Mouse (Mus musculus) limb, embryonic 15.5 days (tissue): ENCODE measurements around the gene Thap8. TPM values are rescaled to one million over a fixed set of nuclear protein-coding genes. Genes with fewer than 3 reads are reported as not detected.
A peak's percentile ranks its signal among the peaks of the same experiment; 100 is the strongest.

Experiments used
- ATAC-seq: fragments of 200-750 bp; cut with Nextera tagmentation; 2 replicates; pipeline ENCODE4 v1.8.0; 2017; ENCODE audit warnings: low read depth, moderate TSS enrichment; ENCODE audit not compliant: insufficient number of reproducible peaks, low FRiP score, low TSS enrichment
- H3K27ac ChIP-seq: fragments of 300-500 bp; sonication (generic); 2 replicates; pipeline ENCODE4 v1.5.1; 2015; ENCODE audit warnings: moderate library complexity, mild to moderate bottlenecking, inconsistent platforms
- H3K27me3 ChIP-seq: fragments of 300-500 bp; sonication (generic); 2 replicates; pipeline ENCODE4 v1.6.1; 2015; ENCODE audit warnings: inconsistent platforms
- H3K36me3 ChIP-seq: fragments of 300-500 bp; sonication (generic); 2 replicates; pipeline ENCODE4 v1.6.1; 2015; ENCODE audit warnings: inconsistent platforms
- H3K4me1 ChIP-seq: fragments of 300-500 bp; sonication (generic); 2 replicates; pipeline ENCODE4 v1.6.1; 2015; ENCODE audit warnings: inconsistent platforms
- H3K4me2 ChIP-seq: fragments of 300-500 bp; sonication (generic); 2 replicates; pipeline ENCODE4 v1.6.1; 2015; ENCODE audit warnings: mild to moderate bottlenecking, inconsistent platforms
- H3K4me3 ChIP-seq: fragments of 300-500 bp; sonication (generic); 2 replicates; pipeline ENCODE4 v1.5.1; 2015; ENCODE audit warnings: mild to moderate bottlenecking, inconsistent platforms
- H3K9ac ChIP-seq: fragments of 300-500 bp; sonication (generic); 2 replicates; pipeline ENCODE4 v1.6.1; 2015; ENCODE audit warnings: inconsistent platforms
- H3K9me3 ChIP-seq: fragments of 300-500 bp; sonication (generic); 2 replicates; pipeline ENCODE4 v1.6.1; 2016; ENCODE audit warnings: inconsistent platforms
- WGBS: fragments of 180-500 bp; shearing (Covaris S2); methylation state at CpG from one replicate; pipeline ENCODE4 v1.1.7; 2015; 5-methylcytosine and 5-hydroxymethylcytosine counted together
- polyA plus RNA-seq: library from polyadenylated mRNA; unstranded; fragments of >200 nt; fragmentation: Nextera tagmentation; extraction: Ambion mirVana; gene quantifications from 2 replicates; pipeline ENCODE4 v1.2.1, GENCODE M21; 2015

Thap8 gene
- polyA plus RNA-seq, 1 experiment from 2014 or later, result 0.26 TPM

- peak within 1 kb of the TSS; percentile 80 for H3K27ac ChIP-seq
- 3% methylated on average over 27 of the region's 27 CpGs for WGBS
- no peaks in the 10 kb centered on the region for H3K27me3 ChIP-seq
- H3K4me1 ChIP-seq, result peaks cover 17% of the 10 kb centered on the region
- H3K4me3 ChIP-seq, result peak within 1 kb of the TSS; percentile 68
- H3K36me3 ChIP-seq, result peaks cover 42% of the 10 kb centered on the region
- H3K9me3 ChIP-seq, result no peaks in the 10 kb centered on the region
- peak within 1 kb of the TSS; percentile 61 for H3K9ac ChIP-seq
- peak; percentile 99 for ATAC-seq
- H3K4me2 ChIP-seq, result peak within 1 kb of the TSS; percentile 87
These were observed 28.4 kb downstream of the Thap8 start, which contains the start of gene Alkbh6 for GRCm38 (mm10) chr7:30308076-30309005. TSS of gene Alkbh6 (plus strand) at chr7:30308717.

DNA sequence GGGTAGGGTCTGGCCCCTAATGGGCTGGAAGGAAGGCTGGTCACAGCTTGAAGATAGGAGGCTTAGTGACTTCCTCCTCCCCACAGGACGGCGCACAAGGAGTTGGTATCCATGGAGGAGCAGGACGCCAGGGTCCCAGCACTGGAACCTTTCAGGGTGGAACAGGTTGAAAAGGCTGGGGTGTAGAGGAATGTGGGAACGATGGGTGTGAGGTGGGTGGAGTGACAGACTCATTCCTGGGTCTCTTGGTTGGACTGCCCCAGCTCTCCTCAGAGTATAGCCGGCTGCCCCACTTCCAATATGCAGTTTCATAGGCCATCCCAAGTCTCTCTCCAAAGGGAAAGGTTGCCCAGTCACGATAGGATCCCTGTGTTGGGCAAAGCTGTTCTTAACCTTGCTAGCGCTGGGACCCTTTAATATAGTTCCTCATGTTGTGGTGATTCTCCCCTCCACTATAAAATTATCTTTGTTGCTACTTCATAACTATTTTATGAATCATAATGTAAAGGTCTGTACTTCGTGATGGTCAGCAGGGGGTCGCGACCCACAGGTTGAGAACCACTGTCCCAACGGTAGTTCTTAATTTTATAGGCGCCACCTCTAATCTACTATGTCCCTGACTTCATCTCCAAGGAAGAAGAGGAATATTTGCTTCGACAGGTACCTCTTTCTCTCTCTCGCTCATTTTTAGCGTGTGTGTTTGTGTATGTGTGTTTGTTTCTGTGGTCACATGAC, 29.7 kb downstream of the Thap8 start:
- H3K27ac ChIP-seq, result peak overlapping the region; percentile 80; the same call in 1 of the 2 replicates

DNA sequence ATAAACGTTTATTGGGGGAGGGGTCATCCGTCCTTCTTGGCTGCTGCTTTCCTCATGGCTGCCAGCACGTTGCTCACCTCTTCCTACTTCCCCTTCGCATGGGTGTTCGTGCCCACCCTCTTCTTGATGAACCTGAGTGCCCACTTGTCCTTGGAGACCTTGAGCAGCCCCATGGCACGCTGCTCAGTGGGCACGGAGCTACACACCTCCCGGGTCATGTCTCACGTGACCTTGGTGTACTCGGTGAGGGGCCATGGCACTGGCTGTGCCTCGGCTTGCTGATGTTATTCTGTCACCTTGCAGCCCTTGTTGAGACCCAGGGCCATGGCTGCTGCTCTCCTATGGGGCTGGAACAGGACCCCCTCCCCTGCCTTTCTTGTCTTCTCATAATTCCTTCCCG, 30.2 kb downstream of the Thap8 start:
- no peaks in the 10 kb centered on the region for H3K27me3 ChIP-seq
- no peaks in the 10 kb centered on the region for H3K9me3 ChIP-seq
- no peak overlapping the region for H3K27ac ChIP-seq
- no peak overlapping the region for H3K4me3 ChIP-seq
- H3K4me2 ChIP-seq, result no peak overlapping the region
- H3K4me1 ChIP-seq, result peaks cover 31% of the 10 kb centered on the region
- no peak for ATAC-seq
- WGBS, result 88% methylated on average over 12 of the region's 12 CpGs
- H3K9ac ChIP-seq, result no peak overlapping the region
- H3K36me3 ChIP-seq, result peaks cover 33% of the 10 kb centered on the region

More for the DNA sequence above, 29.7 kb downstream of the Thap8 start:
- peak overlapping the region; percentile 61 for H3K9ac ChIP-seq
- peaks cover 26% of the 10 kb centered on the region for H3K4me1 ChIP-seq
- no peak for ATAC-seq
- H3K4me2 ChIP-seq, result peak overlapping the region; percentile 87
- no peaks in the 10 kb centered on the region for H3K9me3 ChIP-seq
- peaks cover 35% of the 10 kb centered on the region for H3K36me3 ChIP-seq
- H3K4me3 ChIP-seq, result peak overlapping the region; percentile 68
- H3K27me3 ChIP-seq, result no peaks in the 10 kb centered on the region
- 58% methylated on average over 15 of the region's 15 CpGs for WGBS

- Histone ChIP-seq H3K36me3 (peaks cover 30% of the 10 kb centered on the region), H3K9me3 (no peaks in the 10 kb centered on the region), H3K4me1 (peaks cover 37% of the 10 kb centered on the region), H3K9ac (no peak overlapping the region), H3K4me3 (no peak overlapping the region), H3K4me2 (no peak overlapping the region), H3K27me3 (no peaks in the 10 kb centered on the region), H3K27ac (no peak overlapping the region)
- 53% methylated on average over 27 of the region's 27 CpGs for WGBS
- no peak for ATAC-seq
These were observed 33.9 kb downstream of the Thap8 start for GRCm38 (mm10) chr7:30313666-30314320.

- peaks cover 34% of the 10 kb centered on the region for H3K36me3 ChIP-seq
These were observed 34.8 kb downstream of the Thap8 start, which contains the start of gene Syne4 for GRCm38 (mm10) chr7:30314721-30315155. TSS of gene Syne4 (plus strand) at chr7:30314807.

DNA sequence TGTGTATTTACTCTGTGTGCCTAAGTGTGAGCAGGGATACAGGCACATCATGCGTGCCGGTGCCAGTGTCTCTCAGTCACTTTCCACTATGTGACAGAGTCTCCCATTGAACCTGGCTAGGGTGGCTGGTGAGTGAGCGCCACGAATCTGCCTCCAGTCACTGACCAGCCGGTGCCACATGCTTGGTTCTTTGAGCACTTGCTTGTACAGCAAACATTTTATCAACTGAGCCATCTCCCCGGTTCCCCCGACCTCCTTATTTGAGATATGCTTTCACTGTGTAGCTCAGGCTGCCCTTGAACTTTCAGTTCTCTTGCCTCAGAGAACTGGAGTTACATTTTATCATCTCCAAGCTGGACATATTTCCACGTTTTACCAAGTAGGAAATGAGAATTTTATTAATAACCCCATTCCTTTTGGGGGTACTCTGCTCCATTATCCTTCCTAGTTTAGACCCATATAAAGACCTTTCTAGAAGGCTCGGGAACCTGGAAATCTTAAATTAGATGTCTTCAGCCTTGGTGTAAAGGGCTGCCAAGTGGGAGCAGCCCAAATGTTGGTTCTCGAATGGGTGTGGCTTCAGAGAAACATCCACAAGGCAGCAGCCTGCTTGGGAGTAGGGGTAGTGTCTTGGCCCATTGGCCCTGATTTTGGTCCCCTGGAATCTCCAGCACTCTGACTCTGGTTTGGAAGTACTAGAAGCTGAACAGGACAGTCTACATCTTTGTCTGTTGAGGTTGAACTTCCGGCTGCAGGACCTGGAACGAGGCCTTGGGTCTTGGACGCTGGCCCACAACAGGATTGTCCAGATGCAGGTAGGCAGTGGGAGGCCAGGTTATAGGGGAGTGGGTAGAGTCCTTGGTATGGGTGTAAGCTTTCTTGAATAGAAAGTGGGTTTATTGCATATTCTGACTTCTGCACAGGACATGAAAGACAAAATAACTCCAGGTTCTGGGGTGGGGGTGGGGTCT, 36.0 kb downstream of the Thap8 start:
- peaks cover 28% of the 10 kb centered on the region for H3K4me1 ChIP-seq
- peak overlapping the region; percentile 43 for H3K4me3 ChIP-seq
- H3K36me3 ChIP-seq, result peaks cover 34% of the 10 kb centered on the region
- ATAC-seq, result no peak
- peak overlapping the region; percentile 50; the same call in 1 of the 2 replicates for H3K4me2 ChIP-seq
- no peaks in the 10 kb centered on the region for H3K27me3 ChIP-seq
- H3K9ac ChIP-seq, result 0 out of 2 replicates have a peak overlapping the region, but pooled peaks have one; percentile 31
- H3K27ac ChIP-seq, result no peak overlapping the region
- H3K9me3 ChIP-seq, result no peaks in the 10 kb centered on the region
- 71% methylated on average over 13 of the region's 13 CpGs for WGBS

More at GRCm38 (mm10) chr7:30314721-30315155, 34.8 kb downstream of the Thap8 start, which contains the start of gene Syne4:
- H3K27ac ChIP-seq, result peak within 1 kb of the TSS; percentile 48; the same call in 1 of the 2 replicates
- peak within 1 kb of the TSS; percentile 50 for H3K4me2 ChIP-seq
- WGBS, result 1% methylated on average over 9 of the region's 9 CpGs
- H3K9me3 ChIP-seq, result no peaks in the 10 kb centered on the region
- peaks cover 30% of the 10 kb centered on the region for H3K4me1 ChIP-seq
- H3K4me3 ChIP-seq, result peak within 1 kb of the TSS; percentile 43
- ATAC-seq, result 0 out of 2 replicates have a peak, but pooled peaks have one; percentile 12
- H3K9ac ChIP-seq, result peak within 1 kb of the TSS; percentile 31; the same call in 1 of the 2 replicates
- no peaks in the 10 kb centered on the region for H3K27me3 ChIP-seq

- Histone ChIP-seq H3K4me2 (no peak overlapping the region), H3K9ac (no peak overlapping the region), H3K4me3 (no peak overlapping the region), H3K4me1 (peaks cover 41% of the 10 kb centered on the region), H3K36me3 (peaks cover 20% of the 10 kb centered on the region; the same call in 1 of the 2 replicates), H3K27me3 (no peaks in the 10 kb centered on the region), H3K27ac (no peak overlapping the region), H3K9me3 (no peaks in the 10 kb centered on the region)
- no peak for ATAC-seq
- 88% methylated on average over 3 of the region's 3 CpGs for WGBS
These were observed 38.2 kb downstream of the Thap8 start for GRCm38 (mm10) chr7:30318142-30318541.

DNA sequence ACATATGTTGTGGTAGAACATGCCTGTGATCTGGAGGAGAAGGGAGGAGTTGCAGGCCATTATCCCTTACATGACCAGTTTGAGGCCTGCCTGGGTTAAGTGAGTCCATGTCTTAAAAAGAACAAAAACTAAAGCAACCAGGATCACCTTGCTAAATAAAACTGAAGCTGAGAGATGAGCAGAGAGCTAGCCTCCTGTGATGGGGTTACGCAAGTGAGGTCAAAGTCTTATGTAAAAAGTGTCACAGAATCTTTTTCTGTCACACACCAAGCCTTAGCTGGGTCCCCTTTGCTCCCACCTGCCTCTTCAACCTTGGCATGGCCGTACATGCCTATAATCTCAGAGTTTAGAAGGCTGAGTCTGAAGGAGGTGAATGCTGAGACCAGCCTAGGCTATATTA, 41.1 kb downstream of the Thap8 start:
- Histone ChIP-seq H3K4me1 (peaks cover 19% of the 10 kb centered on the region), H3K9ac (no peak overlapping the region), H3K9me3 (0 out of 2 replicates have a peak, but pooled peaks cover 5% of the 10 kb centered on the region), H3K36me3 (peaks cover 20% of the 10 kb centered on the region; the same call in 1 of the 2 replicates), H3K4me2 (peak overlapping the region; percentile 74), H3K27me3 (no peaks in the 10 kb centered on the region), H3K4me3 (peak overlapping the region; percentile 79), H3K27ac (0 out of 2 replicates have a peak overlapping the region, but pooled peaks have one; percentile 87)
- 82% methylated on average over 2 of the region's 2 CpGs for WGBS
- ATAC-seq, result no peak

DNA sequence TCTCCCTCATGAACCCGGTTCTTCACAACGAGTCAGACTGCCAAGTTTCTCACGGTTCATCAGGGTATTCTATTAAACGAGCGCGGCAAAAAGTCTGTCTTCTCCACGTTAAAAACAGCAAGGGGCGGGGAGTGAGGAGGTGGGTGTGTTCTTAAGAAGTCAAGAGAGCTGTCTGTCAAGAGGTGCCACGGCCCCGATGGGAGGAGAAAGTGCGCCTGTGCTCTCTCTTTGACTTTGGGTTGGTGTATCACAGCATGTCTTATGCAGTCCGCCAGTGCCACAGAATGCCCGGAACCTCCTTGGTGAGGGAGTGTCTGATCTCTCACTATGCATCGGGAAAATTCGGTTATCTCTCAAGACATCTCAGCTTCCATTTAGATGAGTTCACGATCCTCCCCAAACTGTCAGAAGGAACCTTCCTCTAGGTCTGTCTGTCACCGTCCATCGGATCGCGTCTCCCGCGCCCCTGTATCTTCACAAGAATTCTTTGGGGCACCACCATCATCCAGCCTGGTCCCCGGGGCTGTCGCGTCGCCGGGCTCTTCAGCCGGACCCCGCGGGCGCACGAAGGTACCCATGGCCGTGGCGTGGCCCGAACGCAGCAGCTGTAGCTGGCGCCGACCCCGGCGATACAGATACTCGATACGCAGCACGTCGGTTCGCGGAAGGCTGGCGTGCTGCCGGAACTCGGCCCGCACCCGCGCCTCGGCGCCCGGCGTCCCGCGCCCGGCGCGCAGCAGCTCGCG, 41.8 kb downstream of the Thap8 start, which contains the start of gene E130208F15Rik:
TSS of gene E130208F15Rik (plus strand) at position 202 of the 746 bp plus-strand sequence.
- Histone ChIP-seq H3K4me3 (peak within 1 kb of the TSS; percentile 79), H3K27ac (peak within 1 kb of the TSS; percentile 87), H3K36me3 (peaks cover 14% of the 10 kb centered on the region; the same call in 1 of the 2 replicates), H3K4me1 (peaks cover 17% of the 10 kb centered on the region), H3K4me2 (peak within 1 kb of the TSS; percentile 74), H3K9me3 (0 out of 2 replicates have a peak, but pooled peaks cover 5% of the 10 kb centered on the region), H3K9ac (peak within 1 kb of the TSS; percentile 71), H3K27me3 (no peaks in the 10 kb centered on the region)
- peak; percentile 41 for ATAC-seq
- WGBS, result under 1% methylated on average over 63 of the region's 63 CpGs
